Mouse (Mus musculus) forebrain, embryonic 11.5 days (tissue): ENCODE measurements at regions not wholly inside any gene's neighbourhood (a gene's known extent, or its start where the extent isn't known, plus 50 kb on each side); places are given as distances from the start of the nearest gene placed in this dataset.
A peak's percentile ranks its signal among the peaks of the same experiment; 100 is the strongest.

Experiments
- ATAC-seq: fragments of 200-750 bp; cut with Nextera tagmentation; replicated peaks from 2 replicates; pipeline ENCODE4 v1.8.0; 2017; ENCODE audit warnings: moderate TSS enrichment; ENCODE audit not compliant: low FRiP score
- DNase-seq: peaks from one replicate; pipeline ENCODE4 v3.0.0-alpha.2; 2017; ENCODE audit warnings: low spot score
- H3K27ac ChIP-seq: fragments of 300-500 bp; sonication (generic); 2 replicates; pipeline ENCODE4 v1.5.1; 2014; ENCODE audit warnings: low read depth, low read length
- H3K27me3 ChIP-seq: fragments of 300-500 bp; sonication (generic); 2 replicates; pipeline ENCODE4 v1.6.1; 2014; ENCODE audit warnings: mild to moderate bottlenecking, low read length, mixed read lengths; ENCODE audit not compliant: control insufficient read depth, insufficient read depth
- H3K36me3 ChIP-seq: fragments of 300-500 bp; sonication (generic); 2 replicates; pipeline ENCODE4 v1.6.1; 2014; ENCODE audit warnings: mild to moderate bottlenecking, low read length, moderate library complexity, mixed read lengths; ENCODE audit not compliant: control insufficient read depth, insufficient read depth
- H3K4me1 ChIP-seq: fragments of 300-500 bp; sonication (generic); replicated peaks from 2 replicates; pipeline ENCODE4 v1.6.1; 2014; ENCODE audit warnings: low read length, mixed read lengths; ENCODE audit not compliant: control insufficient read depth, insufficient read depth
- H3K4me2 ChIP-seq: fragments of 300-500 bp; sonication (generic); 2 replicates; pipeline ENCODE4 v1.6.1; 2014; ENCODE audit warnings: low read depth, mild to moderate bottlenecking, low read length, moderate library complexity, mixed read lengths; ENCODE audit not compliant: severe bottlenecking
- H3K4me3 ChIP-seq: fragments of 300-500 bp; sonication (generic); 2 replicates; pipeline ENCODE4 v1.5.1; 2014; ENCODE audit warnings: low read depth, low read length
- H3K9ac ChIP-seq: fragments of 300-500 bp; sonication (generic); 2 replicates; pipeline ENCODE4 v1.6.1; 2014; ENCODE audit warnings: low read length
- H3K9me3 ChIP-seq: fragments of 300-500 bp; sonication (generic); 2 replicates; pipeline ENCODE4 v1.6.1; 2016; ENCODE audit warnings: low read length, mixed read lengths; ENCODE audit not compliant: control insufficient read depth
- whole genome bisulfite sequencing: fragments of 180-500 bp; shearing (Covaris S2); extraction: QIAGEN DNeasy Blood & Tissue Kit; methylation state at CpG from one replicate; pipeline ENCODE4 v1.1.7; 2014; 5-methylcytosine and 5-hydroxymethylcytosine counted together

- no peaks in the 10 kb centered on the region for H3K9me3 ChIP-seq
Observed at GRCm38 (mm10) chr2:172673081-172673480, 123.7 kb downstream of the Tfap2c start.

DNA sequence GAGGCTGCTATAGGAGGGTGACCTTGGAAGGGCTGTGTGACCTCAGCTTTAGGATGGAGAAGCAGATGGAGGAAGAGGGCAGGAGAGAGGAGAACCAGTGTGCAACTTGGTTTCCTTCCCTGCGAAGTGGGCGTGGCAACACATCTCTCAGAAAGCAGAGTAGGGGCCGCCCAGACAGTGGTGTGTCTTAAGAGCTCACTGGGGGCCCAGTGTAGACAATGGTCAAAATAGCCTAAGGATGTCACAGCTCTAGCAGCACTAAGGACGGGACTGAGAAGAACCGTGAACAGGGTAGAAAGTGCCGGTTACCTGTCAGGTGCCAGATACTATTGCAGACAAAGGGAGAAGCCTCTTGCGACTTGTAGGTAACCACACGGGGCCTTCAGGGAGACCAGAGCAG, 125.2 kb downstream of the Tfap2c start:
- no peak for DNase-seq
- Histone ChIP-seq H3K9ac (no peak overlapping the region), H3K4me3 (no peak overlapping the region), H3K9me3 (no peaks in the 10 kb centered on the region), H3K36me3 (no peaks in the 10 kb centered on the region), H3K4me1 (no peaks in the 10 kb centered on the region), H3K27ac (no peak overlapping the region), H3K27me3 (no peaks in the 10 kb centered on the region), H3K4me2 (no peak overlapping the region)
- 85% methylated on average over 8 of the region's 8 CpGs for WGBS
- ATAC-seq = no peak

More at GRCm38 (mm10) chr2:172673081-172673480, 123.7 kb downstream of the Tfap2c start:
- Histone ChIP-seq H3K27ac (no peak overlapping the region), H3K36me3 (no peaks in the 10 kb centered on the region), H3K4me3 (no peak overlapping the region), H3K9ac (no peak overlapping the region), H3K4me2 (no peak overlapping the region), H3K27me3 (no peaks in the 10 kb centered on the region), H3K4me1 (no peaks in the 10 kb centered on the region)
- ATAC-seq = 0 out of 2 replicates have a peak, but pooled peaks have one; percentile 23
- 3% methylated on average over 2 of the region's 2 CpGs for WGBS
- DNase-seq = no peak

- no peak overlapping the region for H3K4me2 ChIP-seq
- H3K4me1 ChIP-seq = no peaks in the 10 kb centered on the region
- WGBS = 84% methylated on average over 15 of the region's 15 CpGs
- H3K36me3 ChIP-seq = no peaks in the 10 kb centered on the region
- no peak overlapping the region for H3K4me3 ChIP-seq
- H3K27me3 ChIP-seq = no peaks in the 10 kb centered on the region
- H3K9ac ChIP-seq = no peak overlapping the region
- DNase-seq (no peak), ATAC-seq (no peak)
- H3K27ac ChIP-seq = no peak overlapping the region
- H3K9me3 ChIP-seq = no peaks in the 10 kb centered on the region
Observed at GRCm38 (mm10) chr2:172675081-172675480, 125.7 kb downstream of the Tfap2c start.

DNA sequence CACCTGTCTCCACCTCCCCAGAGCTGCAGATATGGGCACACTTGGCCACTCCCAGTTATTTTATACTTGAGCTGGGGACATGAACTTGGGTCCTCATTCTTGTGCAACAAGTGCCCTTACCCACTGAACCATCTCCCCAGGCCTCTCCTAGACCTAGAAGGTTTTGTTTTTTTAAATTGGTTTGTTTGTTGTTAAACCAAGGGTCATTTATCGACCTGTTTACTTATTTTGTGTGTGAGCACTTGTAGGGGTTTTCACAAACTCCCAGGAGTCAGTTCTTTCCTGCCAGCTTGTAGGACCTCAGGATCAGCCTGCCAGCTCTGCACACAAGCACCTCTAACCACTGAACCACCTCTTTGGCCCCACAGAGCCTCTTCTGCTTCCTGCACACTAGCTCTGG, 140.8 kb downstream of the Tfap2c start:
- H3K9me3 ChIP-seq = no peaks in the 10 kb centered on the region
- no peaks in the 10 kb centered on the region for H3K36me3 ChIP-seq
- 90% methylated on average over 1 of the region's 1 CpGs for WGBS
- no peak overlapping the region for H3K4me2 ChIP-seq
- no peak overlapping the region for H3K27ac ChIP-seq
- no peaks in the 10 kb centered on the region for H3K4me1 ChIP-seq
- H3K27me3 ChIP-seq = no peaks in the 10 kb centered on the region
- H3K9ac ChIP-seq = no peak overlapping the region
- DNase-seq = no peak
- H3K4me3 ChIP-seq = no peak overlapping the region
- no peak for ATAC-seq

GRCm38 (mm10) chr2:172690931-172691651, 141.7 kb downstream of the Tfap2c start:
- Histone ChIP-seq H3K4me3 (no peak overlapping the region), H3K27ac (no peak overlapping the region), H3K4me2 (no peak overlapping the region), H3K4me1 (no peaks in the 10 kb centered on the region), H3K9ac (no peak overlapping the region), H3K9me3 (no peaks in the 10 kb centered on the region), H3K36me3 (no peaks in the 10 kb centered on the region), H3K27me3 (no peaks in the 10 kb centered on the region)
- ATAC-seq (no peak), DNase-seq (no peak)
- 63% methylated on average over 8 of the region's 9 CpGs for WGBS

- peak overlapping the region; percentile 8; the same call in 1 of the 2 replicates for H3K9ac ChIP-seq
- H3K36me3 ChIP-seq = no peaks in the 10 kb centered on the region
- no peak overlapping the region for H3K4me2 ChIP-seq
- H3K9me3 ChIP-seq = no peaks in the 10 kb centered on the region
- WGBS = 22% methylated on average over 6 of the region's 6 CpGs
- H3K4me1 ChIP-seq = peaks cover 10% of the 10 kb centered on the region
- peak overlapping the region; percentile 41; the same call in 1 of the 2 replicates for H3K27ac ChIP-seq
- H3K27me3 ChIP-seq = no peaks in the 10 kb centered on the region
- ATAC-seq = peak; percentile 75
- DNase-seq = peak; percentile 65
- H3K4me3 ChIP-seq = no peak overlapping the region
Observed at GRCm38 (mm10) chr2:172698961-172699360, 149.6 kb downstream of the Tfap2c start.

DNA sequence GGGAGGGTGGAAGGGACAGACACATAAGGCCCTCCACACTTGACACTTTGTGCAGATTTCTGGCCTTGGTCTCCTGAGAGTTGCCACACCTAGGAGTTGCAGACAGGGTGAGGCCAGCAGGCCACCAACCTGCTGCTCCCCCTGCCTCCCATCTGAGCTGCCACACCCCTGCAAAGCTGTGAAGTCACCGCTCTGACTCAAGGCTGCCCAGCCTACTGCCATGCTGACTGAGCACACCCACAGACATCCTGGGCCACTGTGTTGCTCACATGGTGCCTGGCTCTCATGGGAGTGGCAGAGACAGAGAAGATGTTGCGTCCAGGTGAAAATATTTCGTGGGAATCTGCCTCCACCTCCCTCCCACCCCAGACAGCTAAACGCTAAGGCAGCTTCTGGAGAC, 150.3 kb downstream of the Tfap2c start:
- WGBS = 83% methylated on average over 4 of the region's 4 CpGs
- DNase-seq = no peak
- 0 out of 2 replicates have a peak overlapping the region, but pooled peaks have one; percentile 41 for H3K27ac ChIP-seq
- H3K36me3 ChIP-seq = no peaks in the 10 kb centered on the region
- no peak overlapping the region for H3K4me3 ChIP-seq
- H3K9me3 ChIP-seq = no peaks in the 10 kb centered on the region
- H3K4me2 ChIP-seq = no peak overlapping the region
- H3K4me1 ChIP-seq = peaks cover 10% of the 10 kb centered on the region
- no peak overlapping the region for H3K9ac ChIP-seq
- H3K27me3 ChIP-seq = no peaks in the 10 kb centered on the region
- no peak for ATAC-seq

- ATAC-seq (no peak), DNase-seq (no peak)
- Histone ChIP-seq H3K4me1 (no peaks in the 10 kb centered on the region; the same call in 1 of the 2 replicates), H3K9me3 (no peaks in the 10 kb centered on the region), H3K36me3 (no peaks in the 10 kb centered on the region), H3K4me2 (no peak overlapping the region), H3K9ac (no peak overlapping the region), H3K27ac (no peak overlapping the region), H3K27me3 (no peaks in the 10 kb centered on the region), H3K4me3 (no peak overlapping the region)
- WGBS = 76% methylated on average over 4 of the region's 4 CpGs
Observed at GRCm38 (mm10) chr2:172710641-172711040, 161.2 kb downstream of the Tfap2c start.

GRCm38 (mm10) chr2:172726701-172727100, 177.3 kb downstream of the Tfap2c start:
- H3K27ac ChIP-seq = peak overlapping the region; percentile 80; the same call in 1 of the 2 replicates
- peak overlapping the region; percentile 43; the same call in 1 of the 2 replicates for H3K4me2 ChIP-seq
- H3K9ac ChIP-seq = peak overlapping the region; percentile 32; the same call in 1 of the 2 replicates
- H3K27me3 ChIP-seq = peaks cover 11% of the 10 kb centered on the region; the same call in 1 of the 2 replicates
- H3K36me3 ChIP-seq = no peaks in the 10 kb centered on the region
- ATAC-seq (no peak), DNase-seq (no peak)
- no peak overlapping the region for H3K4me3 ChIP-seq
- peaks cover 24% of the 10 kb centered on the region for H3K4me1 ChIP-seq
- no peaks in the 10 kb centered on the region for H3K9me3 ChIP-seq
- WGBS = 2% methylated on average over 13 of the region's 13 CpGs
